Mouse (Mus musculus): ENCODE results near the gene Cnih1.

DNA sequence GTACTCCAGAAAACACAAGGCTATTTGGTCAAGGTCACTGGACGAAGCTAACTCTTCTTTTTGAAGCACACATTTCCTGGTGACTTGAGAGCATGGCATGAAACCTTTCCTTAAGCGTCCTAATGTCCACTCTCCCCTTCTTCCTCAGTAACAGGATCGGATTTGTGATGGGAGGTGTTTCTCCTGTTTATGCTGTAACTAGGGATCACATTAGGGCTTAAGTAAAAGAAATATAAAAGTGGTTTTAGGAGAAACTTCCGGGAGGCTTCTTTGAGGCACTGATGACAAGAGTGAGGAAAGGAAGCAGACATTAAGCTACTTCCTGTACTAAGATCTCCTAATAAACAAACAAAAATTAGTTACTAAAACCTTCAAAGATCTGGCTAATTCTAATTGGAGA lies 43.1 kb upstream of the Cnih1 start:
- TF ChIP-seq CTCF (IDR thresholded peaks at IDR 0.05) (no peak), EP300 (IDR thresholded peaks at IDR 0.05; ENCODE audit: insufficient read depth, low read depth, low read length) (no peak), POLR2A (IDR thresholded peaks at IDR 0.05; ENCODE audit: insufficient read depth, low read depth, low read length) (no peak)
